Mouse (Mus musculus) NIH3T3 (cell line): Measurements from ENCODE around the gene Smap1.
A peak's percentile ranks its signal among the peaks of the same experiment; 100 is the strongest.

ENCODE experiments used
- DNase-seq: peaks from one replicate; pipeline ENCODE4 v3.0.0-alpha.2; 2012; ENCODE audit warnings: low read depth

Smap1 gene

GRCm38 (mm10) chr1:23834819-23835218 is 87.3 kb downstream of the Smap1 start:
- DNase-seq = no peak

- no peak for DNase-seq
These were observed 87.9 kb downstream of the Smap1 start for GRCm38 (mm10) chr1:23834246-23834645.

- DNase-seq = peak; percentile 83
These were observed 95.0 kb downstream of the Smap1 start for GRCm38 (mm10) chr1:23826887-23827758.

DNA sequence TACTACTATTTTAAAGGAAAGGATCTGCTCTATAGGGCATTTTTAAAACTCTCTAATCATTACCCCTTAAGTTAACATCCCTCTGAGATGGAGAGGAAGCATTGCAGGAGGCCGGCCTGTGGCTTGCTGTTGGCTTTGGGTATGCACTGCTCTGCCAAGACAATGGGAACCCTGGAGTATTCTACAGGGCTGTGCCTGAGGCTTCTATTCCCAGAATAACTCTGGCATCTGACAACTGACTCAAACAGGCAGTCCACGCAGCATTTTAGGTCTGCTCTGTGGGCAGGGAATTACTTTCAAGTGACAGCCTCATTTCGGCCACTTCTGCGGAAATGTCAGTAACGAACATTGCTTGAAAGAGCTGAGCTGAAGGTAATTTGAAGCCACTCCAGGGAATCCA is 100.5 kb downstream of the Smap1 start:
- DNase-seq = no peak

DNA sequence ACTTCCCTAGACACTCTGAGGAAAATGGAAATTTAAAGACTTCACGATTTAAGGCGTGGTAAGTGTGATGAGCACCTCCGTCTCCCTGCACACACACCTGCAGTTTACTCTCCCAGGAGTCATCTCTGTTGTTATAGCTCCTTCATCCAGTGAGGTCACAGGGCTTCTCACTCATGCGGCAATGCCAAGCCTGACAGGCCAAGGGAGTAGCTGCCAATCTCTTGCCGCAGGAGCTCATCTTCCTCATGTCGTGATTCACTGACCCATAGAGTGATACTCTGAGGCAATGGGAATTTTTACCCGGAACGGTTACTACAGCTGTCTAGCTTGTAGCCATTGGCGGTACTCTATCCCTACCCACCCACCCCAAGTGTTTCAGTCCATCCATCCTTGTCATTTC is 123.8 kb downstream of the Smap1 start:
- no peak for DNase-seq
